Mouse (Mus musculus) MEL (cell line): ENCODE measurements around the gene Olfr523. TPM values are rescaled to one million over a fixed set of nuclear protein-coding genes. Genes with fewer than 3 reads are reported as not detected.

ENCODE experiments used
- DNase-seq: peaks from one replicate; pipeline ENCODE4 v3.0.0; 2011; ENCODE audit warnings: low read depth, low spot score
- H3K27ac ChIP-seq: 2 replicates; pipeline ENCODE4 v1.5.1; 2012; ENCODE audit warnings: low read depth, mild to moderate bottlenecking, control low read depth, low read length, moderate library complexity; ENCODE audit not compliant: control insufficient read depth
- H3K27me3 ChIP-seq, 2 experiments: fragments of 150-350 bp in 1 of 2; sonication (generic) in 1 of 2; 2 replicates each; pipeline ENCODE4 v1.6.1; 2012; ENCODE audit warnings: low read length in 2 of 2, mild to moderate bottlenecking in 2 of 2, improper control_type of control experiment in 1 of 2, moderate library complexity in 1 of 2; ENCODE audit not compliant: insufficient read depth in 2 of 2, control insufficient read depth in 1 of 2
- H3K36me3 ChIP-seq, 2 experiments: 2 replicates each; pipeline ENCODE4 v1.6.1; 2012 to 2014; ENCODE audit warnings: low read length in 2 of 2, improper control_type of control experiment in 1 of 2, inconsistent platforms in 1 of 2, mild to moderate bottlenecking in 1 of 2; ENCODE audit not compliant: insufficient read depth in 2 of 2, control insufficient read depth in 1 of 2
- H3K4me1 ChIP-seq, 2 experiments: fragments of 150-350 bp in 1 of 2; sonication (generic) in 1 of 2; 2 replicates each; pipeline ENCODE4 v1.6.1; 2012; ENCODE audit warnings: low read length in 2 of 2, improper control_type of control experiment in 1 of 2, mild to moderate bottlenecking in 1 of 2; ENCODE audit not compliant: insufficient read depth in 2 of 2, control insufficient read depth in 1 of 2
- H3K4me3 ChIP-seq, 2 experiments: fragments of 150-350 bp in 1 of 2; sonication (generic) in 1 of 2; 2 replicates each; pipeline ENCODE4 v1.5.1; 2012; ENCODE audit warnings: low read depth in 2 of 2, low read length in 2 of 2, mild to moderate bottlenecking in 2 of 2, moderate library complexity in 2 of 2, control low read depth in 1 of 2, improper control_type of control experiment in 1 of 2; ENCODE audit not compliant: control insufficient read depth in 1 of 2, insufficient read depth in 1 of 2
- H3K79me2 ChIP-seq: 2 replicates; pipeline ENCODE4 v1.6.1; 2012; ENCODE audit warnings: mild to moderate bottlenecking, low read length, moderate library complexity; ENCODE audit not compliant: control insufficient read depth, poor library complexity, insufficient read depth
- H3K9ac ChIP-seq: 2 replicates; pipeline ENCODE4 v1.6.1; 2012; ENCODE audit warnings: low read depth, mild to moderate bottlenecking, control low read depth, low read length, moderate library complexity; ENCODE audit not compliant: control insufficient read depth, poor library complexity, severe bottlenecking
- H3K9me3 ChIP-seq: fragments of 150-350 bp; sonication (generic); replicated peaks from 2 replicates; pipeline ENCODE4 v1.6.1; 2012; ENCODE audit warnings: mild to moderate bottlenecking, low read length, improper control_type of control experiment, moderate library complexity; ENCODE audit not compliant: insufficient read depth
- ETS1 ChIP-seq: IDR thresholded peaks from 2 replicates; pipeline ENCODE4 v1.6.1; 2012; ENCODE audit warnings: low read depth, mild to moderate bottlenecking, inconsistent platforms, low read length, improper control_type of control experiment, moderate library complexity
- HCFC1 ChIP-seq: IDR thresholded peaks from 2 replicates; pipeline ENCODE4 v1.6.1; 2012; ENCODE audit warnings: low read depth, mild to moderate bottlenecking, inconsistent platforms, low read length, improper control_type of control experiment, moderate library complexity
- MAZ ChIP-seq: IDR thresholded peaks from 2 replicates; pipeline ENCODE4 v1.6.1; 2012; ENCODE audit warnings: low read depth, mild to moderate bottlenecking, inconsistent platforms, low read length, improper control_type of control experiment
- MEF2A ChIP-seq: IDR thresholded peaks from 2 replicates; pipeline ENCODE4 v1.6.1; 2014; ENCODE audit warnings: low read depth, mild to moderate bottlenecking, inconsistent platforms, low read length, improper control_type of control experiment; ENCODE audit not compliant: poor library complexity, insufficient replicate concordance, severe bottlenecking; ENCODE audit errors: extremely low read depth
- MXI1 ChIP-seq: IDR thresholded peaks from 2 replicates; pipeline ENCODE4 v1.6.1; 2011; ENCODE audit warnings: mild to moderate bottlenecking, low read depth, low read length, improper control_type of control experiment
- MYB ChIP-seq: IDR thresholded peaks from 2 replicates; pipeline ENCODE4 v1.6.1; 2011; ENCODE audit warnings: mild to moderate bottlenecking, low read depth, low read length, improper control_type of control experiment
- MYC ChIP-seq: IDR thresholded peaks from 2 replicates; pipeline ENCODE4 v1.6.1; 2011; ENCODE audit warnings: low read depth, mild to moderate bottlenecking, low read length, improper control_type of control experiment, moderate library complexity
- NRF1 ChIP-seq: IDR thresholded peaks from 2 replicates; pipeline ENCODE4 v1.6.1; 2014; ENCODE audit warnings: low read depth, mild to moderate bottlenecking, inconsistent platforms, low read length, improper control_type of control experiment, moderate library complexity; ENCODE audit not compliant: poor library complexity, insufficient read depth, severe bottlenecking
- POLR2A ChIP-seq, 2 experiments: IDR thresholded peaks; 2 replicates each; pipeline ENCODE4 v1.6.1; 2011 to 2012; ENCODE audit warnings: low read length in 2 of 2, mild to moderate bottlenecking in 2 of 2, control low read depth in 1 of 2, improper control_type of control experiment in 1 of 2, low read depth in 1 of 2, moderate library complexity in 1 of 2; ENCODE audit not compliant: control insufficient read depth in 1 of 2, insufficient read depth in 1 of 2, poor library complexity in 1 of 2
- POLR2AphosphoS5 ChIP-seq: IDR thresholded peaks from 2 replicates; pipeline ENCODE4 v1.6.1; 2012; ENCODE audit warnings: low read depth, borderline replicate concordance, mild to moderate bottlenecking, inconsistent platforms, low read length, moderate library complexity, mixed read lengths
- RAD21 ChIP-seq: IDR thresholded peaks from 2 replicates; pipeline ENCODE4 v1.6.1; 2011; ENCODE audit warnings: mild to moderate bottlenecking, low read depth, low read length, improper control_type of control experiment
- SMC3 ChIP-seq: IDR thresholded peaks from 2 replicates; pipeline ENCODE4 v1.6.1; 2011; ENCODE audit warnings: low read depth, low read length, improper control_type of control experiment
- TBP ChIP-seq: IDR thresholded peaks from 2 replicates; pipeline ENCODE4 v1.8.0; 2011; ENCODE audit warnings: low read depth, low read length, improper control_type of control experiment
- TCF12 ChIP-seq: IDR thresholded peaks from 2 replicates; pipeline ENCODE4 v1.6.1; 2014; ENCODE audit warnings: low read depth, mild to moderate bottlenecking, inconsistent platforms, low read length, improper control_type of control experiment, moderate library complexity
- UBTF ChIP-seq: IDR thresholded peaks from 2 replicates; pipeline ENCODE4 v1.6.1; 2012; ENCODE audit warnings: low read depth, mild to moderate bottlenecking, inconsistent platforms, low read length, improper control_type of control experiment, moderate library complexity, borderline replicate concordance; ENCODE audit not compliant: insufficient read depth
- USF2 ChIP-seq, 2 experiments: IDR thresholded peaks; 2 replicates each; pipeline ENCODE4 v1.6.1; 2011 to 2012; ENCODE audit warnings: improper control_type of control experiment in 2 of 2, low read length in 2 of 2, borderline replicate concordance in 1 of 2, inconsistent platforms in 1 of 2, low read depth in 1 of 2, mild to moderate bottlenecking in 1 of 2; ENCODE audit not compliant: insufficient read depth in 1 of 2
- ZC3H11A ChIP-seq: IDR thresholded peaks from 2 replicates; pipeline ENCODE4 v1.6.1; 2012; ENCODE audit warnings: low read depth, mild to moderate bottlenecking, inconsistent platforms, low read length, improper control_type of control experiment
- ZMIZ1 ChIP-seq: IDR thresholded peaks from 2 replicates; pipeline ENCODE4 v1.6.1; 2012; ENCODE audit warnings: low read depth, mild to moderate bottlenecking, inconsistent platforms, low read length, improper control_type of control experiment, moderate library complexity
- polyA plus RNA-seq, 2 experiments: library from polyadenylated mRNA; stranded (reverse) in 1 of 2; unstranded in 1 of 2; fragments of >175 nt in 1 of 2; fragments of >200 nt in 1 of 2; gene quantifications; 2 replicates each; pipeline versions ENCODE4 v1.2.1 to v1.2.4; 2012; ENCODE audit warnings: low replicate concordance in 2 of 2, low read depth in 1 of 2; ENCODE audit not compliant: insufficient read length in 2 of 2, insufficient read depth in 1 of 2, missing spikeins in 1 of 2
- total RNA-seq: library from RNA; depleted of rRNA; stranded (reverse); fragments of 300-350 nt; gene quantifications from 2 replicates; pipeline ENCODE4 v1.2.3, GENCODE M21; 2012

The Olfr523 gene
- total and polyA plus RNA-seq, 3 experiments = not detected

DNA sequence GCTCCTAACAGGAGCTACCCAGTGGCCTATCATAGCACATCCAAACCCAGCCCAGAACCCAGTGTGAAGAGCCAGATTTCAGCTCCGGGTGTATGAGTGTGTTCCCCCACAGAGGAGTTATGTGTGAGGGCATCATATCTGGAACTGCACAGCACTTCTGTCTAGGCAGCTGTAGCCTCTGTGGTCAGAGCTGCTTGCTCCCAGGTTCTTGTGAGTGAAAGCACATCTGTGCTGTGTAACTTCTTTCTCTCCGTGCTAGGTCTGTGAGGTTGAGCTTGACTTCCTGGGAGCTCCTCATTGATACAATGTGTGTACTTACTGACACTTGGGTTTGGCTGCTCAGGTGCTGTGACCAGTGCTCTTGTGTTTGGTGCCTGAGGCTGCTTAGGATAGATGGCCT is 19.8 kb downstream of the Olfr523 start:
- Histone ChIP-seq H3K27me3 (no peaks in the 10 kb centered on the region), H3K9ac (no peak overlapping the region), H3K36me3 (no peaks in the 10 kb centered on the region), H3K9me3 (no peaks in the 10 kb centered on the region), H3K4me1 (peaks cover 0 to 6% of the 10 kb centered on the region in 2 experiments; a peak in 2 of 4 replicates), H3K4me3 (no peak overlapping the region)
- TF ChIP-seq RAD21 = no peak
- TF ChIP-seq TCF12 = no peak
- TF ChIP-seq POLR2AphosphoS5 = no peak
- no peak for TF ChIP-seq POLR2A (IDR thresholded peaks at IDR 0.05; ENCODE audit: control insufficient read depth in 1 of 2, insufficient read depth in 1 of 2, low read depth in 1 of 2, low read length in 2 of 2, poor library complexity in 1 of 2)
- TF ChIP-seq MYB = no peak
- TF ChIP-seq MXI1 = no peak
- TF ChIP-seq USF2 (IDR thresholded peaks at IDR 0.05; ENCODE audit: borderline replicate concordance in 1 of 2, insufficient read depth in 1 of 2, low read depth in 1 of 2, low read length in 2 of 2) = no peak
- no peak for TF ChIP-seq NRF1
- TF ChIP-seq, all 39 proteins: peak for 0
- DNase-seq = no peak
- Histone ChIP-seq H3K79me2 (no peaks in the 10 kb centered on the region), H3K27ac (no peak overlapping the region)

DNA sequence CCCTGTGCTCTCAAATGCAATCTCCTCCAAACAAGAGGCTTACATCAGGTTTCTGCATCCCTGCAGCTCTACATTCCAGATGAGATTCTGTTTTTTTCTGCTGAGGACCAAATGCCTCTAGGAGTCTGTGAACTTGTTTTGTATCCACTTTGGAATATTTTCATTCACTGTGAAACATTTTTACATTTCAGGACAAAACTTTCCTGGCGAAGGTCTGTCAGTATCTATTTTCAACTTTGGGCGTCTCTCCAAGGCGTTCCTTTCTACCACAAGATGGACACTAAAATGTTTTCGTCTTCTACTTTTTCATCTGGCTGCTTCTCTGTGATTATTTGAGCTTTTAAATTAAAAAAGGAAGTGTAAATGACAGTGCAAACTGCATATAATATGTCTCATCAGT is 21.0 kb downstream of the Olfr523 start:
- Histone ChIP-seq H3K4me3 (no peak overlapping the region), H3K79me2 (no peaks in the 10 kb centered on the region), H3K9me3 (no peaks in the 10 kb centered on the region), H3K27me3 (no peaks in the 10 kb centered on the region), H3K36me3 (no peaks in the 10 kb centered on the region), H3K9ac (no peak overlapping the region), H3K4me1 (peaks cover 0 to 3% of the 10 kb centered on the region in 2 experiments; a peak in 2 of 4 replicates), H3K27ac (no peak overlapping the region)
- DNase-seq = no peak
- TF ChIP-seq TBP = no peak
- TF ChIP-seq SMC3 = no peak
- TF ChIP-seq POLR2A (IDR thresholded peaks at IDR 0.05; ENCODE audit: control insufficient read depth in 1 of 2, insufficient read depth in 1 of 2, low read depth in 1 of 2, low read length in 2 of 2, poor library complexity in 1 of 2) = no peak
- no peak for TF ChIP-seq ETS1
- no peak for TF ChIP-seq ZMIZ1
- no peak for TF ChIP-seq ZC3H11A
- no peak for TF ChIP-seq MEF2A
- no peak for TF ChIP-seq HCFC1
- TF ChIP-seq MYC = no peak
- TF ChIP-seq UBTF = no peak
- TF ChIP-seq MYB = no peak
- TF ChIP-seq MAZ = no peak
- TF ChIP-seq, all 39 proteins: peak for 0
